Mouse (Mus musculus) brain, adult 2 months (tissue): Measurements from ENCODE around the gene Olfr1359.
"Not testable (repeated sequence)": the region's sequence is repeated elsewhere in the genome, so short reads cannot be mapped to it uniquely, and the experiment has no call there.

Source experiments
- DNase-seq: peaks from one replicate; pipeline ENCODE4 v3.0.0; 2011; ENCODE audit warnings: low read depth, low spot score

Olfr1359 gene

DNA sequence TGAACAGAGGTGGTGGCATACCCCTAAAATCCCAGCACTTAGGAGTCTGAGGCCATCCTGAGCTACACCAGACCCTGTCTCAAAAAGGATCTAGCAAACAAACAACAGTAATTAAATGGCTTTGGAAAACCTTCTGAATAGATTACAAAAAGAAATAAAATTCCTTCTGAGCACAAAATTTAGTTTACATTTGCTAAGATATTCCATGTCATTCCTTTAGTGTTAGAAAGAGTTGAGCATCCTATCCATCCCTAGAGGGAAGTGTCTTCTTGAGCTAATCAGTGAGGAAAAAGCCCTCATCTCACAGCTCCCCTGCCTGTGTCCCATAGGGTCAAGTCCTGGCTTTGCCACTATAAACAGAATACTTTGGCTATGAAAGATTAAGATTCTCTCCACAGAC lies at the start of gene Olfr1359:
Gene Olfr1359, plus strand, starts transcription at position 301 of the 400 bp plus-strand sequence.
- no peak for DNase-seq

DNA sequence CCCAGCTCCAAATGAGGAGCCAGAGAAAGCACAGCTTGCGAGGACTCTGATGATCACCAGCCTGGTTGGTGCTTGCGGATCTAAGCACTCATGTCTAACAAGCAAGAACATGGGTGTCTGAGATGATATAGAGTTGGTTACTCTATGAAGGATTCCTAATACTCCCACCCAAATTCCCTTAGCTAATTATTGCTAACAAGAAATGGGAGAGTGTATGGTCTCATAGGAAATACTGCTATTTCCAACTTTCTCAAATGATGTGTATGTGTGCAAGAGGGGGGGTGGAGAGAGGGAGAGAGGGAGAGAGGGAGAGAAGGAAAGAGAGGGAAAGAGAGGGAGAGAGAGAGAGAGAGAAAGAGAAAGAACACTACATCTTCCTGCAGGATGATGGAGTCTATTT lies 34.6 kb upstream of the Olfr1359 start, which contains the start of gene Olfr1361:
Gene Olfr1361, minus strand, starts transcription at position 101 of the 400 bp plus-strand sequence.
- no peak for DNase-seq

DNA sequence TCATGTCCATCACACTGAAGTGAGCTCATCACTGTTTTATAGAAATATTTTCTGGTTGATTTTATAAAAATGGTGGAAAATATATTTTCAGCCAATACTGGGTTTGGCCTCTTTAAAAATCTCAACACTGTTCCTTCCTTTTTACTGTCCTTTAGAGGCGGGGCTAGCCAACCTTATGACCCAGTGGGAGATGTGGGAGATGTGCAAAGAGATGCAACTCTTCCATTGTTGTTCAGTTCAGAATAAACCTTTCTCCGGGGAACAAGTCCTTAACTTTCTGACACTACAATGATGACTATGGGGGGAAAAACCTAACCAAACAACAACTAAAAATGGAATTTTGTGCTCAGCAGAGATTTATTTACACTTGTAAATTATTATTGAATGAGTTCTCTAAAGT lies 20.6 kb upstream of the Olfr1359 start, which contains the start of gene Olfr1360:
Gene Olfr1360, minus strand, starts transcription at position 101 of the 400 bp plus-strand sequence.
- no peak for DNase-seq

DNA sequence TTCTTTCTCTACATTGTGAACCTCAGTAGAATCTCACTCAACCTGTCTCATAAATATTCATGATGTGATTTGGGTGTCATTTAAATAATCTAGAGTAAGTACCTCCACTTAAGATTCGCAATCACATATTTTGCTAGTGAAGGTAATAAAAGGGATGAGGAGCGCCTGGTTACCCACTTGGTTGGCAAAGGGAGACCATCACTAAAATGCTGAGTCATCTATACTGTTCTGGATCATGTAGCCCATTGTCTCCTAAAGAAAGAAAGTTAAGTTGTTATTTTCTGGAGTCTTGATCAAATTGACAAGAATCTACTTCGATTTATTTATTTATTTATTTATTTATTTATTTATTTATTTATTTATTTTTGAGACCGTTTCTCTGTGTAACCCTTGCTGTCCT lies 8.8 kb downstream of the Olfr1359 start:
- no peak for DNase-seq

DNA sequence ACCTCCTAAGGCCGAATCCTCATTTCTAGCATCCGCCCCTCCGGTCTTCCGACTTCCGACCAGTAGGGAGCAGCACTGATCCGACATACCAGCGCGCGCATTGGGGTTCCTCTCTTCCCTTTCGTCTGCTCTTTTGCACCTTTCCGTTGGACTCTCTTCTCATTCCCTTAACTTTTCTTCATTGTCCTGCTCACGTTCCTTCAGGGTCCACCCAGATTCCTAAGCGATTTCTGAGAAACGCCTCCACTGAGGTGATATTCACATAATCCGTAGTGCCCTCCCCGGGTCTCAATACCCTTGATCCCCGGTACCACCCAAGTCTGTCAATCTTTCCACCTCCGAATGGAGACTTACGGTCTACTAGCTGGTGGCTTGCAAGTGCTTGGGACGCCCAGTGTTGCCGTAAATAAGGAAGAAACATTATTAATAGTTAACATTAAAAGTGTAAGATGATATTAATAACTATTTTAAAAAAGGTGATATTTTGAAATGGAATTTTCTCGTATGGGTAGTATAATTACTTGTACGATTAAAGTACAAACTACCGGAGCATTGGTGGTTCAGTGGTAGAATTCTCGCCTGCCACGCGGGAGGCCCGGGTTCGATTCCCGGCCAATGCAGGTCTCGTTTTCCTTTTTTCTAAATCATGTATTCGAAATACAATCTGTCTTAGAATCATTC lies 12.3 kb downstream of the Olfr1359 start:
- DNase-seq: peak; percentile 93

DNA sequence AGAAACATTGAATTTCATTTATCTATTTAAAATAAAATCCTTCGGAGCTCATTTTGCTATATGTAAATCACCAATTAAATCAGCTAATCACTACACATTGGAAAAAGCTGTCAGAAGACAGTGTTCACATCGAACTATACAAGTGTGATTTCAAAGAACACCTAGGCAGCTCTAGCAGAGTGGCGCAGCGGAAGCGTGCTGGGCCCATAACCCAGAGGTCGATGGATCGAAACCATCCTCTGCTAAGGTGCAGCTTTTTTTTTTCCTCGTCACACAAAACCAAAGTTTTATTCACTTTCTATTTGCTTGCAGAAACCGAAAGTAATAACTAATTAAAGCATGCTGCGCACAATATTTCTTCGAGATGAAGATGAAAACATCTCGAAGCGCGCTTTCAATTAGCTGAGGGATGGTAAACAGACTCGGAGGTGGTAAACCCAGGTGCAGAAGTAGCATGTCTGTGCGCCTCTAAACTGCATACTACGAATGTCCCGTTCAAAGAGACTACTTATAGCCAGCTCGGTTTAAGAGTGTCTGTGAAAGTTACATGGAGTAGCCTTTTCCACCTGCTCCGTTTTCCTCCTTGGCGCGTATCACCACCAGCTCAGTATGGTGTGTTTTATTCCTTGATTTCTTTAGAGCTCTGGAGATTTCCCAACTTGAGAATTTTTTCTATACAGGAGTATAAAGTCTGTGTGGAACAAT lies 13.1 kb downstream of the Olfr1359 start:
- peak; percentile 77 for DNase-seq

DNA sequence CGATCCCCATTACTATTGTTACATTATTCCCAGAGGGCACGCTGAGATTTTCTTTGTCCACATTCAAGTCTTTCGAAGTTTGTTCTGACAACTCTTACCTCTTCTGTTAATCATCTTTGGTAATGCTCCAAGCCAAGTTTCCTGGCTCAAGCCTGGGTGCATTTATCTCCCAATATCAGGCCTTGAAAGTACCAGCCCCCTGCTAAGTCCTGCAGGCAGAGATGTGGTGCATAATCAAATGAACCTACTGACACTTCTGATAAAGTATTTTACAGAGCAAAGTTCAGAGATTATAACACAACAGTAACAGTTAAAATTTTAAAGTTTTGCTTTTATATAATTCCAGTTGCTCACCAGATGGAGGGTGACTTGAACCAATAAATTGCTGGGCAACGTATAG lies 13.8 kb downstream of the Olfr1359 start:
- no peak for DNase-seq

DNA sequence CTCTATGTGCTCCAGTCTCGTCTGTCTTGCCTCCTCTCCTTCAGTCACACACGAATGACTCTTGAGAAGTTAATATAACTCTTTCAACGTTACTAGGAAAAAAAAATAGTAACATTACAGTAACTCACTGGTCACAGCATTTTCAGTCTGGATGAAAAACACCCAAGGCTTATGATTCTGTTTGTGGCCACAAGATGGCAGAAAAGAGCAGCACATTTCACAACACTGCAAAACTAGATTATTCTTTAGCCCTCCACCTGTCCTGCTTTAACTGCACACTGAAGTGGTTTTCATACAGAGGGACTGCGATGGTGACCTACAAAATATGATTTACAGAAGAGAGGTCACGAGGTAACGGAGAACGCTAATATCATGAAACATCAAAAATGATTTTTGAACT lies 16.8 kb downstream of the Olfr1359 start:
- DNase-seq: peak; percentile 85

DNA sequence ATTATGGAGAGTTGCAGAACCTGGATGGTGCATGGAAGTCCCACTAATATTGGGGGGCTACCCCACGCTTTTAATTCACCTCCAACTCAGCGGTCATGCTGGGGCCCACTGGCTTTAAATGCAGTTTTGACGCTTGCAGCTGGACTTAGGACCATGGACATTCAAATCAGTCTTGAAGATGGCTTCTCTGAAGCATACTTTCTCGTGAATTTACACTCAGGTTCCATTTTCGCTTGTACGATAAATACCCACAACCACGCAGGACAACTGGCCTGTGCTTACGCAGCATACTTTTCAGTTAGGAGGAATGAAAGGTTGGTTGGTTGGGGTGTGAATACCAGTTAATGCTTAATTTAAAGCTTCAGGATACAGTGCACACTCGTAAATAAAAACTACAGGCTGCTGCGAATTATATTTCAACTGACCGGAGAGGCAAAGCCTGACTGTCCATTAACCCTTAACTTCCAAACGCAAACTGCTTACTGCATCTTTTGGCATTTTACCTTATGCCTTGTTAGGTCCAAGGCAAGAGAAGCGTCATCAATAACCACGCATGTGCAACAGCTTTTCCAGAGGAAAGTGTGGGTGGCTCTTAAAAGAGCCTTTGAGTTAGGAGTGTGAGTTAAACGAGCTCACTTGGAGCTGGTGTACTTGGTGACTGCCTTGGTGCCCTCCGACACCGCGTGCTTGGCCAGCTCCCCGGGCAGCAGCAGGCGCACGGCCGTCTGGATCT lies 17.4 kb downstream of the Olfr1359 start:
- DNase-seq: peak; percentile 74

DNA sequence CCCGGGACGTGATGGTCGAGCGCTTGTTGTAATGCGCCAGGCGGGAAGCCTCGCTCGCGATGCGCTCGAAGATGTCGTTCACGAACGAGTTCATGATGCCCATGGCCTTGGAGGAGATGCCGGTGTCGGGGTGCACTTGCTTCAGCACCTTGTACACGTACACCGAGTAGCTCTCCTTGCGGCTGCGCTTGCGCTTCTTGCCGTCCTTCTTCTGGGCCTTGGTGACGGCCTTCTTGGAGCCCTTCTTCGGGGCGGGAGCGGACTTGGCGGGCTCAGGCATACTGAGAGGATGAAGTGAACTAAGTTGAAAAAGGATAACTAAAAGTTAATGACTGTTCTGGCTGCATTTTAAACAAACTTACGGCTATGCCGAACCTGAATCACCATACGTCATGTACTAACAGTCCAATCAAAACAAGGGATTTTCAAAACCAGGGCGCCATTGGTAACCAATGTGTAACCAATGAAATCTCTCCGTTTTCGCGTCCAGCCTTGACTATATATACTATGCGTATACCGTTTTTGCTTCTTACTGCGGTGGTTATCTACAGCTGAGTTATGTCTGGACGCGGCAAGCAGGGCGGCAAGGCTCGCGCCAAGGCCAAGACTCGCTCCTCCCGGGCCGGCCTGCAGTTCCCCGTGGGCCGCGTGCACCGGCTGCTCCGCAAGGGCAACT lies 18.1 kb downstream of the Olfr1359 start, which contains the start of the genes Hist1h2bl and Hist1h2ai:
Gene Hist1h2bl, minus strand, starts transcription at position 280 of the 676 bp plus-strand sequence.
Gene Hist1h2ai, plus strand, starts transcription at position 559 of the 676 bp plus-strand sequence.
- peak; percentile 97 for DNase-seq

DNA sequence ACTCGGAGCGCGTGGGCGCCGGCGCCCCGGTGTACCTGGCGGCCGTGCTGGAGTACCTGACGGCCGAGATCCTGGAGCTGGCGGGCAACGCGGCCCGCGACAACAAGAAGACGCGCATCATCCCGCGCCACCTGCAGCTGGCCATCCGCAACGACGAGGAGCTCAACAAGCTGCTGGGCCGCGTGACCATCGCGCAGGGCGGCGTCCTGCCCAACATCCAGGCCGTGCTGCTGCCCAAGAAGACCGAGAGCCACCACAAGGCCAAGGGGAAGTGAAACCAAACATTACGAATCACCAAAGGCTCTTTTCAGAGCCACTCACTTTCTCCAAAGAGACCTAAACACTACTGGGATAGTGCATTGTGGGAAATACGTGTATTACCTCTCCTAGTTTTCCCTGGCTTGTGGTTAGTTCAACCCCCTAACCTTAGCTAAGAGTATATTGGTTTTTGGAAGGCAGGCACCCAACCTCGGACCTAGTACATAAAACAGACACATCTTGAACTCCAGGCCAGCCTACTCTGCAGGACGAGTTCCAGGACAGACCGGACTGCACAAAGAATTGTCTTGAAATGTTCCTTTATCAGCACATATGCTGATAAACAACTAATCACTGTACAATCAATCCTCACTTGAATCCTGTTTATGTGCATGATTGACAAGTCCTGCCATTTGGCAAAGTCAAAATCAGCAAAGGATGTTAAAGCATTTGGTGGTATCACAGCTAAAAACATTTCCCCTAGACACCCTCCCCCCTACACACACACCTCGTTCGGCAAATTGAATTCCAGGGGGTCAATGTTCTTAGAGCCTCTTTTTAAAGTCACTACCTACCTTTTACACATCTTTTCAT lies 18.9 kb downstream of the Olfr1359 start:
- peak; percentile 32 for DNase-seq

DNA sequence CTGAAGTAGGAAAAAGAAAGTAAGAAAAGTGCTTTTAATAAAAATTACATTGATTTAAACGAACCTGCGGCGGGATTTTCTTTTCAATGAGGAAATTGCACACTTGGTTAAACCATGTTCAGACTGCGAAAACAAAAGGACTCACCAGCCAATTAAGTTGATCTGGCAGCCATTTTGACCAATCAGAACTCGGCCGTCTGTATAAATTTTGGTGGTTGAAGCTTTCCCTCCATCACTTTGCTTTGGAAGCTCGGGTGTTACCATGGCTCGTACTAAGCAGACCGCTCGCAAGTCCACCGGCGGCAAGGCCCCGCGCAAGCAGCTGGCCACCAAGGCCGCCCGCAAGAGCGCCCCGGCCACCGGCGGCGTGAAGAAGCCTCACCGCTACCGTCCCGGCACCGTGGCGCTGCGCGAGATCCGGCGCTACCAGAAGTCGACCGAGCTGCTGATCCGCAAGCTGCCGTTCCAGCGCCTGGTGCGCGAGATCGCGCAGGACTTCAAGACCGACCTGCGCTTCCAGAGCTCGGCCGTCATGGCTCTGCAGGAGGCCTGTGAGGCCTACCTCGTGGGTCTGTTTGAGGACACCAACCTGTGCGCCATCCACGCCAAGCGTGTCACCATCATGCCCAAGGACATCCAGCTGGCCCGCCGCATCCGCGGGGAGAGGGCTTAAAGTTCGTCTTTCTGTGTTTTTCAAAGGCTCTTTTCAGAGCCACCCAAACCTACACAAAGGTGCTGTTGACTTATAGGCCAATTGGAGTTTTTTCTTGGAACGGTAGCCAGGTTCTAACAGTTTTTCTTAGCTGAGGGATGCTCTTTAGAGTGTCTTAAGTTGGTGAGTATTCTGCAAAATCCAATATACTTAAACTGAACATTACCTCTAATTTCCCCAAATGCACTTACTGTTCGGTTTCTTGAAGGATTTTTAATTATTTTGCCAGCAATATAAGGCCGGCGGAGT lies 19.8 kb downstream of the Olfr1359 start, which contains the start of gene Hist1h3h:
Gene Hist1h3h, plus strand, starts transcription at position 263 of the 961 bp plus-strand sequence.
- peak; percentile 97 for DNase-seq

DNA sequence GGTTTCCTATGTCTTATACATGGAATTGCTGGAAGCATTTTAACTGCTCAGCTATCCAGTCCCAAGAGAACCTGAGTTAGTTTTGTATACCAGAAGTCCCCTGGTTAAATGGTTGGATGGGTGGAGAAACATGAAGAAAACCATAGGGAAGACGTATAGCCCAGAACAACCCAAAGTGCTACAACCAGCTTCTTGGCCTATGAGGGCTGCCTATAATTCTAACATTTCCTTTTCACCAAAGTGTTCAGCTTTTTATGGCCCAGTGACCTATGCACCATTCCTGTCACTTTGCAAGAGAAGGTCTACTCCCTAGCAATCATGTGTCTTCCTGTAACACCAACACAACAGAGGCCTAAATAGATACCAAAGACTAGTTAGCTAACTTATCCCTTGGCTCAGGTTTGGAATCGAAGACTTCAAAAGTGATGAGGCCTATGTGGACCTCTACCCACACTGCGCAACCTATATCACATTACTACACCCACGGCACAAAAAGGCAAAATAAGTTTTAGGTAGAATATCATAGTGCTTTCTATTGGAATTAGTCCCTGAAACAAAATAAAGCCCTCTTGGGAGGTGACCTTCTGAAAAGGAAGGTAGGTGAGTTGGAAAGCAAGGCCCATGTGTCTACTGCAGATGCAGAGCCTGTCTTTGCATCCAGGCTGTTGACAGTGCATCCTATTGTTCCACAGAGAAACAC lies 20.6 kb downstream of the Olfr1359 start:
- no peak for DNase-seq

DNA sequence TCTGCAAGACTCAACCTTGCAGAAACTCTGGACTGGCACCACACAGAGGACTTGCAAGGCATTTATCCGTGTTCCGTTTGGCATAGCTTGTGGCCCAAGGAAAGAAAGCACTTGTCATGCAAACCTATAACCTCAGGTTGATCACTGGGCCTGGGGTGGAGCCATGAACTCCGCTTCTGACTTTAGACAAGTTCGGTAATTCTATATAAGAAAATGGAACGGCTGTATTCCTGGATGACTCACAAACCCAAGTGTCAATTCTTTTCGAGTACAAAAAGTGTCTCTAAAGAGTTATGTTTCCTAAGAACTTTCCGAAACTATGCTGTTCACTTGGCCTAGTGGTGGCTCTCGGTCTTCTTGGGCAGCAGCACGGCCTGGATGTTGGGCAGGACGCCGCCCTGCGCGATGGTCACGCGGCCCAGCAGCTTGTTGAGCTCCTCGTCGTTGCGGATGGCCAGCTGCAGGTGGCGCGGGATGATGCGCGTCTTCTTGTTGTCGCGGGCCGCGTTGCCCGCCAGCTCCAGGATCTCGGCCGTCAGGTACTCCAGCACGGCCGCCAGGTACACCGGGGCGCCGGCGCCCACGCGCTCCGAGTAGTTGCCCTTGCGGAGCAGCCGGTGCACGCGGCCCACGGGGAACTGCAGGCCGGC lies 23.3 kb downstream of the Olfr1359 start:
- not testable (repeated sequence) for DNase-seq

DNA sequence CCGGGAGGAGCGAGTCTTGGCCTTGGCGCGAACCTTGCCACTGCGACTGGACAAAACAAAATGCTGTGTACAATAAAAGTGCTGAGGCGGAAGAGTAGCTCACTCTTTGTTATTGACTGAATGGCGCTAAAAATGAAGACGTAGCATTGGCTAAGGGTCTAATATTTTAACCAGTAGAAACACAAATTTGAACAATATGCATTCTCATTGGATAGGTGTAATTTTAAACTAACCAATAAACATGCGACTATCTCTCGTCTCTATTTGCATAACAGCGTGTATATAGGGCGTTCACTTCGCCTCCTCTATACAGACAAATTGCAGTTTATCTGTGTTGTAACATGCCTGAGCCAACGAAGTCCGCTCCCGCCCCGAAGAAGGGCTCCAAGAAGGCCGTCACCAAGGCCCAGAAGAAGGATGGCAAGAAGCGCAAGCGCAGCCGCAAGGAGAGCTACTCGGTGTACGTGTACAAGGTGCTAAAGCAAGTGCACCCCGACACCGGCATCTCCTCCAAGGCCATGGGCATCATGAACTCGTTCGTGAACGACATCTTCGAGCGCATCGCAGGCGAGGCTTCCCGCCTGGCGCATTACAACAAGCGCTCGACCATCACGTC lies 24.0 kb downstream of the Olfr1359 start, which contains the start of gene Hist1h2bm:
Gene Hist1h2bm, plus strand, starts transcription at position 288 of the 616 bp plus-strand sequence.
- peak; percentile 96 for DNase-seq

DNA sequence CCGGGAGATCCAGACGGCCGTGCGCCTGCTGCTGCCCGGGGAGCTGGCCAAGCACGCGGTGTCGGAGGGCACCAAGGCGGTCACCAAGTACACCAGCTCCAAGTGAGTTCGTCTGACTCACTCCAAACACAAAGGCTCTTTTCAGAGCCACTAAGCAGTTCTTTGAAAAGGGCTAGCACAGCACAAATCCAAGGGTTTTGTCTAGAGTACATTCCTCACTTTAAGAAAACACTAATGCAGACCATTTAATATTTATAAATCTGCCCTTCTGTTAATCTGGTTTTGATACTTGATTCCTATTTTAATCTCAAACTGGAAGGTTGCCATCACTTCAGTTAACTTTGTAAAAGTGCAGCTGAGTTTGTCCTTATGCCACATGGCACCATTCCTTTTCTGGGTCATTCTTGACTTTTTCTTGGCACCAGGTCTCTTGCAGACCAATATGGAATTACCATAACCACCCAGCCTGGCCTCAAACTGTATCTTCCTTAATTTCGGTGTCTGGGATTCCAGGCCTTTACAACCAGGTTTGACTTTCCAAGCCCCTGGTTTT lies 24.5 kb downstream of the Olfr1359 start:
- DNase-seq: no peak
